Mouse (Mus musculus) MEL (cell line): ENCODE measurements around the gene Psma1.

Experiments used
- BHLHE40 ChIP-seq: IDR thresholded peaks from 2 replicates; pipeline ENCODE4 v1.6.1; 2012; ENCODE audit warnings: low read depth, mild to moderate bottlenecking, inconsistent platforms, low read length, improper control_type of control experiment, borderline replicate concordance
- CTCF ChIP-seq, 3 experiments: IDR thresholded peaks in 2 of 3; conservative IDR thresholded peaks in 1 of 3; 2 replicates each; pipeline ENCODE4 v1.5.1; 2011 to 2012; ENCODE audit warnings: low read length in 3 of 3, low read depth in 2 of 3, mild to moderate bottlenecking in 2 of 3, improper control_type of control experiment in 1 of 3, inconsistent platforms in 1 of 3, mixed read lengths in 1 of 3, moderate library complexity in 1 of 3; ENCODE audit not compliant: control insufficient read depth in 1 of 3, insufficient read depth in 1 of 3, poor library complexity in 1 of 3, severe bottlenecking in 1 of 3
- EP300 ChIP-seq, 2 experiments: IDR thresholded peaks; 2 replicates each; pipeline ENCODE4 v1.6.1; 2011; ENCODE audit warnings: improper control_type of control experiment in 2 of 2, low read length in 2 of 2, low read depth in 1 of 2, mild to moderate bottlenecking in 1 of 2
- GATA1 ChIP-seq: IDR thresholded peaks from 2 replicates; pipeline ENCODE4 v1.6.1; 2011; ENCODE audit warnings: low read depth, low read length, improper control_type of control experiment
- POLR2AphosphoS2 ChIP-seq: IDR thresholded peaks from 2 replicates; pipeline ENCODE4 v1.6.1; 2011; ENCODE audit warnings: low read length, improper control_type of control experiment
- UBTF ChIP-seq: IDR thresholded peaks from 2 replicates; pipeline ENCODE4 v1.6.1; 2012; ENCODE audit warnings: low read depth, mild to moderate bottlenecking, inconsistent platforms, low read length, improper control_type of control experiment, moderate library complexity, borderline replicate concordance; ENCODE audit not compliant: insufficient read depth
- USF1 ChIP-seq: IDR thresholded peaks from 2 replicates; pipeline ENCODE4 v1.6.1; 2014; ENCODE audit warnings: low read depth, mild to moderate bottlenecking, inconsistent platforms, low read length, improper control_type of control experiment, moderate library complexity

DNA sequence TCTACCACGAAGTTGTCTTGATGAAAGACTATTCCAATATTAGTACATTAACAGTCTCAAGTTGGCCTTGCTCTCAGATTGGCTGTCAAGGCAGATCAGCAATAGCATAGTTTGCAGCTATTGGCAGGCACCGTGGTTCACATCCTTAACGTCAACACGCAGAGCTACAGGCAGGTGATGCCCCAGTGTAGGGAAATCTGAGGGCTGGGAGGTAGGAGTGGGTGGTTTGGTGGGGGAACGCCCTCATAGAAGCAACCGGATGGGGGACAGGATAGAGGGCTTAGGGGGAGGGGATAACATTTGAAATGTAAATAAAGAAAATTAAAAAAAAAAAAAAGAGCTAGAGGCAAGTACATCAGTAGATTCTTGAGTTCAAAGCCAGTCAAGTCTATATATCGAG is 41.9 kb downstream of the Psma1 start:
- TF ChIP-seq UBTF (no peak), BHLHE40 (no peak), USF1 (no peak), EP300 (IDR thresholded peaks at IDR 0.05; ENCODE audit: low read depth in 1 of 2, low read length in 2 of 2) (no peak), POLR2AphosphoS2 (no peak), GATA1 (no peak), CTCF (IDR thresholded peaks at IDR 0.05 in 2 of 3, conservative IDR thresholded peaks at IDR 0.05 in 1 of 3; ENCODE audit: control insufficient read depth in 1 of 3, insufficient read depth in 1 of 3, low read depth in 2 of 3, low read length in 3 of 3, poor library complexity in 1 of 3, severe bottlenecking in 1 of 3) (no peak)
